Mouse (Mus musculus) embryonic facial prominence, embryonic 14.5 days (tissue): Measurements from ENCODE around the gene Afg3l1. TPM values are rescaled to one million over a fixed set of nuclear protein-coding genes. Genes with fewer than 3 reads are reported as not detected.
"Not testable (repeated sequence)": the region's sequence is repeated elsewhere in the genome, so short reads cannot be mapped to it uniquely, and the experiment has no call there.

Experiments used
- ATAC-seq: fragments of 200-750 bp; cut with Nextera tagmentation; 2 replicates; pipeline ENCODE4 v1.8.0; 2017; ENCODE audit warnings: low read depth, moderate number of reproducible peaks, moderate TSS enrichment
- DNase-seq: peaks from one replicate; pipeline ENCODE4 v3.0.0-alpha.2; 2015; ENCODE audit warnings: low spot score
- H3K27ac ChIP-seq: fragments of 300-500 bp; sonication (generic); replicated peaks from 2 replicates; pipeline ENCODE4 v1.5.1; 2014; ENCODE audit warnings: low read depth, mild to moderate bottlenecking, low read length, moderate library complexity
- H3K27me3 ChIP-seq: fragments of 300-500 bp; sonication (generic); replicated peaks from 2 replicates; pipeline ENCODE4 v1.6.1; 2014; ENCODE audit warnings: low read length; ENCODE audit not compliant: control insufficient read depth, insufficient read depth
- H3K36me3 ChIP-seq: fragments of 300-500 bp; sonication (generic); 2 replicates; pipeline ENCODE4 v1.6.1; 2014; ENCODE audit warnings: low read length, mixed read lengths; ENCODE audit not compliant: control insufficient read depth, insufficient read depth
- H3K4me1 ChIP-seq: fragments of 300-500 bp; sonication (generic); 2 replicates; pipeline ENCODE4 v1.6.1; 2014; ENCODE audit warnings: antibody characterized with exemption, low read length; ENCODE audit not compliant: control insufficient read depth, insufficient read depth
- H3K4me2 ChIP-seq: fragments of 300-500 bp; sonication (generic); 2 replicates; pipeline ENCODE4 v1.6.1; 2014; ENCODE audit warnings: low read depth, mild to moderate bottlenecking, low read length, moderate library complexity, mixed read lengths
- H3K4me3 ChIP-seq: fragments of 300-500 bp; sonication (generic); 2 replicates; pipeline ENCODE4 v1.5.1; 2014; ENCODE audit warnings: low read depth, mild to moderate bottlenecking, low read length
- H3K9ac ChIP-seq: fragments of 300-500 bp; sonication (generic); 2 replicates; pipeline ENCODE4 v1.6.1; 2014; ENCODE audit warnings: low read depth, mild to moderate bottlenecking, low read length, moderate library complexity, mixed read lengths
- H3K9me3 ChIP-seq: fragments of 300-500 bp; sonication (generic); 2 replicates; pipeline ENCODE4 v1.6.1; 2016; ENCODE audit warnings: low read length; ENCODE audit not compliant: control insufficient read depth
- WGBS: fragments of 180-500 bp; shearing (Covaris S2); extraction: QIAGEN DNeasy Blood & Tissue Kit; methylation state at CpG from one replicate; pipeline ENCODE4 v1.1.7; 2014; 5-methylcytosine and 5-hydroxymethylcytosine counted together
- polyA plus RNA-seq: library from polyadenylated mRNA; unstranded; fragments of >200 nt; fragmentation: Nextera tagmentation; extraction: Ambion mirVana; gene quantifications from 2 replicates; pipeline ENCODE4 v1.2.1, GENCODE M21; 2014

Gene Afg3l1
- 33.5 and 33.6 TPM in 2 replicates for polyA plus RNA-seq

- H3K27ac ChIP-seq, result peak within 1 kb of the TSS; percentile 93
- DNase-seq (peak; percentile 94), ATAC-seq (peak; percentile 95)
- under 1% methylated on average over 24 of the region's 58 CpGs for WGBS
- H3K9me3 ChIP-seq, result no peaks in the 10 kb centered on the region
- H3K36me3 ChIP-seq, result peaks cover 25% of the 10 kb centered on the region
- H3K9ac ChIP-seq, result peak within 1 kb of the TSS; percentile 84
- H3K4me3 ChIP-seq, result peak within 1 kb of the TSS; percentile 90
- H3K27me3 ChIP-seq, result no peaks in the 10 kb centered on the region
- H3K4me1 ChIP-seq, result peaks cover 14% of the 10 kb centered on the region
- peak within 1 kb of the TSS; percentile 79 for H3K4me2 ChIP-seq
These were observed at the start of gene Afg3l1 for GRCm38 (mm10) chr8:123477737-123478258. Afg3l1 (plus strand) TSS chr8:123477903.

GRCm38 (mm10) chr8:123428343-123428893 lies 49.3 kb upstream of the Afg3l1 start:
- H3K4me1 ChIP-seq, result no peaks in the 10 kb centered on the region
- WGBS, result 98% methylated on average over 29 of the region's 29 CpGs
- no peak overlapping the region for H3K4me3 ChIP-seq
- H3K4me2 ChIP-seq, result no peak overlapping the region
- H3K27me3 ChIP-seq, result no peaks in the 10 kb centered on the region
- peaks cover 55% of the 10 kb centered on the region for H3K9me3 ChIP-seq
- DNase-seq (no peak), ATAC-seq (no peak)
- H3K27ac ChIP-seq, result no peak overlapping the region
- no peak overlapping the region for H3K9ac ChIP-seq
- no peaks in the 10 kb centered on the region for H3K36me3 ChIP-seq

- Histone ChIP-seq H3K4me2 (no peak overlapping the region), H3K27ac (no peak overlapping the region), H3K4me1 (no peaks in the 10 kb centered on the region), H3K9me3 (peaks cover 59% of the 10 kb centered on the region), H3K9ac (no peak overlapping the region), H3K4me3 (no peak overlapping the region), H3K27me3 (no peaks in the 10 kb centered on the region), H3K36me3 (no peaks in the 10 kb centered on the region)
- 94% methylated on average over 23 of the region's 23 CpGs for WGBS
- ATAC-seq, result no peak
- DNase-seq, result no peak
These were observed 48.6 kb upstream of the Afg3l1 start for GRCm38 (mm10) chr8:123428939-123429721.

GRCm38 (mm10) chr8:123429722-123430013 lies 48.0 kb upstream of the Afg3l1 start:
- H3K27ac ChIP-seq, H3K4me2 ChIP-seq, ATAC-seq, H3K9ac ChIP-seq, H3K36me3 ChIP-seq, H3K27me3 ChIP-seq, H3K4me1 ChIP-seq, DNase-seq, H3K4me3 ChIP-seq: not testable (repeated sequence)
- H3K9me3 ChIP-seq, result peaks cover 63% of the 10 kb centered on the region
- WGBS, result 96% methylated on average over 15 of the region's 15 CpGs

- not testable (repeated sequence) for DNase-seq, H3K4me1 ChIP-seq, ATAC-seq, H3K9ac ChIP-seq, H3K4me3 ChIP-seq, H3K27ac ChIP-seq, H3K36me3 ChIP-seq, H3K27me3 ChIP-seq, H3K4me2 ChIP-seq
- 90% methylated on average over 7 of the region's 8 CpGs for WGBS
- peaks cover 64% of the 10 kb centered on the region for H3K9me3 ChIP-seq
These were observed 46.8 kb upstream of the Afg3l1 start for GRCm38 (mm10) chr8:123430936-123431335.

- no peak overlapping the region for H3K4me3 ChIP-seq
- no peaks in the 10 kb centered on the region for H3K36me3 ChIP-seq
- no peaks in the 10 kb centered on the region for H3K27me3 ChIP-seq
- DNase-seq, result no peak
- no peak for ATAC-seq
- H3K4me1 ChIP-seq, result no peaks in the 10 kb centered on the region
- H3K27ac ChIP-seq, result no peak overlapping the region
- peaks cover 57% of the 10 kb centered on the region for H3K9me3 ChIP-seq
- no peak overlapping the region for H3K9ac ChIP-seq
- WGBS, result 97% methylated on average over 23 of the region's 25 CpGs
- no peak overlapping the region for H3K4me2 ChIP-seq
These were observed 45.9 kb upstream of the Afg3l1 start for GRCm38 (mm10) chr8:123431616-123432365.

GRCm38 (mm10) chr8:123432381-123432780 lies 45.3 kb upstream of the Afg3l1 start:
- no peak overlapping the region for H3K4me3 ChIP-seq
- no peaks in the 10 kb centered on the region for H3K4me1 ChIP-seq
- no peak overlapping the region for H3K9ac ChIP-seq
- WGBS, result 98% methylated on average over 16 of the region's 16 CpGs
- H3K9me3 ChIP-seq, result peaks cover 51% of the 10 kb centered on the region
- DNase-seq (no peak), ATAC-seq (no peak)
- no peak overlapping the region for H3K27ac ChIP-seq
- no peaks in the 10 kb centered on the region for H3K36me3 ChIP-seq
- no peak overlapping the region for H3K4me2 ChIP-seq
- H3K27me3 ChIP-seq, result no peaks in the 10 kb centered on the region

GRCm38 (mm10) chr8:123433241-123433974 lies 44.3 kb upstream of the Afg3l1 start:
- H3K27me3 ChIP-seq, H3K4me1 ChIP-seq, ATAC-seq, DNase-seq, H3K36me3 ChIP-seq, H3K4me3 ChIP-seq, H3K27ac ChIP-seq, H3K9ac ChIP-seq, H3K4me2 ChIP-seq: not testable (repeated sequence)
- peaks cover 41% of the 10 kb centered on the region for H3K9me3 ChIP-seq
- 98% methylated on average over 34 of the region's 47 CpGs for WGBS
